Mouse (Mus musculus): ENCODE results near the gene Slc12a7.

Gene Slc12a7

GRCm38 (mm10) chr13:73818921-73819320 lies 86.0 kb downstream of the Slc12a7 start:
- no peak for DNase-seq (ENCODE audit: low spot score)

GRCm38 (mm10) chr13:73821251-73821650 lies 88.4 kb downstream of the Slc12a7 start:
- DNase-seq (ENCODE audit: low spot score), result no peak

- DNase-seq (ENCODE audit: low spot score), result no peak
These were observed 89.4 kb downstream of the Slc12a7 start for GRCm38 (mm10) chr13:73822187-73822800.

- DNase-seq (ENCODE audit: low spot score), result no peak
These were observed 90.8 kb downstream of the Slc12a7 start for GRCm38 (mm10) chr13:73823711-73824110.

- DNase-seq (ENCODE audit: low spot score), result no peak
These were observed 94.3 kb downstream of the Slc12a7 start for GRCm38 (mm10) chr13:73827243-73827642.

GRCm38 (mm10) chr13:73831486-73831885 lies 98.6 kb downstream of the Slc12a7 start:
- peak; percentile 35 for DNase-seq (ENCODE audit: low spot score)

GRCm38 (mm10) chr13:73833809-73834208 lies 100.9 kb downstream of the Slc12a7 start:
- DNase-seq (ENCODE audit: low spot score), result no peak

GRCm38 (mm10) chr13:73835791-73836190 lies 102.9 kb downstream of the Slc12a7 start:
- no peak for DNase-seq (ENCODE audit: low spot score)

- no peak for DNase-seq (ENCODE audit: low spot score)
These were observed 103.6 kb downstream of the Slc12a7 start for GRCm38 (mm10) chr13:73836491-73836890.

GRCm38 (mm10) chr13:73837708-73838107 lies 104.8 kb downstream of the Slc12a7 start:
- DNase-seq (ENCODE audit: low spot score), result no peak

GRCm38 (mm10) chr13:73839137-73839548 lies 106.2 kb downstream of the Slc12a7 start:
- DNase-seq (ENCODE audit: low spot score), result no peak

GRCm38 (mm10) chr13:73839740-73840139 lies 106.8 kb downstream of the Slc12a7 start:
- DNase-seq (ENCODE audit: low spot score), result no peak

GRCm38 (mm10) chr13:73842696-73843095 lies 109.8 kb downstream of the Slc12a7 start:
- DNase-seq (ENCODE audit: low spot score), result no peak

- DNase-seq (ENCODE audit: low spot score), result no peak
These were observed 113.9 kb downstream of the Slc12a7 start for GRCm38 (mm10) chr13:73846589-73847464.

GRCm38 (mm10) chr13:73847465-73847836 lies 114.6 kb downstream of the Slc12a7 start, which contains the start of gene Nkd2:
Gene Nkd2, minus strand, starts transcription at chr13:73847631.
- DNase-seq (ENCODE audit: low spot score), result peak; percentile 78

Data from ovary, postnatal 10 days (tissue).